Mouse (Mus musculus) kidney, adult 10 weeks (tissue): ENCODE measurements around the gene Gtf3c1. TPM values are rescaled to one million over a fixed set of nuclear protein-coding genes. Genes with fewer than 3 reads are reported as not detected.

Source experiments
- polyA plus RNA-seq: library from polyadenylated mRNA; stranded (reverse); fragments of 350-450 nt; fragmentation: Illumina TruSeq; extraction: RNeasy Lipid Tissue Mini Kit (QIAGEN cat#74804); gene quantifications from one replicate; pipeline ENCODE4 v1.2.3, GENCODE M21; 2014; ENCODE audit warnings: low read depth, low replicate concordance

Gene Gtf3c1
- polyA plus RNA-seq = 8.6 TPM

GRCm38 (mm10) chr7:125707593-125708022 lies at the start of gene Gtf3c1, which contains the start of gene D430042O09Rik:
Gene Gtf3c1 (minus strand): TSS chr7:125707780.
Gene D430042O09Rik (plus strand): TSS chr7:125707888.

GRCm38 (mm10) chr7:125603185-125603631 lies 104.4 kb downstream of the Gtf3c1 start, which contains the start of gene Il21r:
Gene Il21r (plus strand): TSS chr7:125603429.

Other genes with a start within 250 kb of the Gtf3c1 start
- 28.3 TPM for gene Nsmce1, start 216.2 kb downstream of the Gtf3c1 start, polyA plus RNA-seq
- 1.8 TPM for gene Il4ra, start 155.7 kb downstream of the Gtf3c1 start, polyA plus RNA-seq
- 0.24 TPM for gene Il21r, start 104.4 kb downstream of the Gtf3c1 start, polyA plus RNA-seq
- 10.1 TPM for gene D430042O09Rik, start 108 bp upstream of the Gtf3c1 start, polyA plus RNA-seq